Mouse (Mus musculus): ENCODE data around the gene Emp1.

The Emp1 gene

DNA sequence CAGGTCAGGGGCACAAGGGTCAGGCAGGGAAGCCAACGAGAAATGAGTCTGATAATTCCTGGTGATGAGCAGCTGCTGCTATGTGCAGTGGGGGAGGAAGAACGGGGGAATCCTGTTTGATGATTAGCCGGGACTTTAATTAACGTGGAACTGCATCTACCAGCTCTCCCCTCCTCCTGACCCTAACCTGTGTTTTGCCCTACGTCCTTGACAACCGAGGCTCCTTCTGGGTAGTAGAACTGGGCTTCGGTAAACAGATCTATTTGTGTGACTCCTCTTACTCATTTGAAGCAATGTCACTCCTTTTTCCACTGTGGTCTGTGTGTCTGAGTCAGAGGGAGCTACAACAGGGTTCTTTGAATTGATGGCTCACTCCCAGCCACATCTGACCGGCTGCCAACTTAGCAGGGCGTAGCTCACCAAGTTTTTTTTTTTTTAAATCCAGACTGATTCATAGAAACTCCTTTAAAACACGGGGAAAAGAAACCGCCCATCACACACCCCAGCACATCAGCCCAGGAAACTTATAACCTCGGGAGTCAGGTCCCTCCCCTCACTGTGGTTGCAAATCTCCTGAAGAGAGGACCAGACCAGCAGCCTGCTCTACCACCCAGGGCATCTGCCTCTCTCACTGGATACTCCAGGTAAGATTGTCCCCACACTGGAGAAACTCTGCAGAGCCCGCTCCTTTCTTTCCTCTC is at the start of gene Emp1:
Emp1 (plus strand) TSS at position 87 of the 701 bp plus-strand sequence.
- no peak for DNase-seq (ENCODE audit: extremely low read depth, low read depth, low spot score)

DNA sequence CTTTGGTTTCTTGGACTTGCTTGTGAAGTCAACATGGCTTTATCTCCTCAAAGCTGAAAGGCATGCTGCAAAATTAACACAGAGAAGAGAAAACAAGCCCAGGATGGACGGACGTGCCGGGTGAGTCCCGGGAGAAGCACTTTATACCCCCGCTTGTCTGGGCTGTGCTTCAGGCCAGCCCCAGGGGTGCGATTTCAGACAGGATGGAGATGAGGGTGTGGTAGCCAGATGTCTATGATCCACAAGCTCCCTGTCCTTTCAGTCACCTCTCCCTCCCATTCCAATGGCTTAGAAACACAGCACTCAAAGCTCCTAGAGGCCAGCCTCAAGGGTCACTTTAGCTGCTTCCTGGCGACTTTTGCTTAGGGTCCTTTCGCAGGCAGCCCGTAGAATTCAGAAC is 48.4 kb upstream of the Emp1 start:
- no peak for DNase-seq (ENCODE audit: extremely low read depth, low read depth, low spot score)

DNA sequence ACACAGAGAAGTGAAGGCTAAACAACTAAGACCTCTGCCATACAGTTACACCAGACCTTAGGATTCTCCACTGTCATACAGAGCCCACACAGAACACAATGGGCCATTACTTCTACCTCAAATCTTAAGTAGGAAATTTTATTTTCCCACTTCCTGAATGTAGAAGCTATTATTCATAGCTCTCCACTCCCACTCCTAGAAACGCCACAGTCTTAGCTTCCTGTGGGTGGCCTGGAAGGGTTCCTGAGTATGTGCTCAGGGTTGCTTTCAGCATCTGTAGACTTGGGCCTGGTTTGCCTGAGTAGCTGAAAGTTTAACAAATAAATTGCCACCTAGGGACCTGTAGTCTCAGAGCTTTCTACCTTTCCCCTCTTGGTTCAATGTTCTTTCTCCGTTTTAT is 46.2 kb upstream of the Emp1 start:
- no peak for DNase-seq (ENCODE audit: extremely low read depth, low read depth, low spot score)

DNA sequence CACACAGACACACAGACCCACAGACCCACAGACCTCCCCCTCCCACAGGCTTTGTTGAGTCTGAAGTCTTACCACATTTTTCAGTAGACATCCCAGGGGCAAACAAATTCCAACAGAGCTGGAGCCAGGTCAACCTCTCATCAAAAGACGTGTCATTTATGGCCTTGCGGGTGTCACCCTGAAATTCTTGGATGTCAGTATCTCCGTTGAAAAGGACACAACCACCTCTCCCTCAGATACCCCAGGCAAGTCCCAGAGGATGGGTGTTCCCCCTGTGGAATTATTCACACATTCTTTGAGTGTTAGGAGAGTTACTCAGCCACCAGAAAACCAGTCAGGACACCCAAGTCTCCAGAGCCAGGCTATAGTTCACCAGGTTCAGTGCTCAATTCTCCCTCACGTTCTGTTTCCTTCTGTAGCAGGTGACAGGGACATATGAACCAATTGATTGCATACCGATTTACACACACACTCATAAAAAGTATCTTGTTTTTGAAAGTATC is 42.9 kb upstream of the Emp1 start:
- DNase-seq (ENCODE audit: extremely low read depth, low read depth, low spot score): no peak

DNA sequence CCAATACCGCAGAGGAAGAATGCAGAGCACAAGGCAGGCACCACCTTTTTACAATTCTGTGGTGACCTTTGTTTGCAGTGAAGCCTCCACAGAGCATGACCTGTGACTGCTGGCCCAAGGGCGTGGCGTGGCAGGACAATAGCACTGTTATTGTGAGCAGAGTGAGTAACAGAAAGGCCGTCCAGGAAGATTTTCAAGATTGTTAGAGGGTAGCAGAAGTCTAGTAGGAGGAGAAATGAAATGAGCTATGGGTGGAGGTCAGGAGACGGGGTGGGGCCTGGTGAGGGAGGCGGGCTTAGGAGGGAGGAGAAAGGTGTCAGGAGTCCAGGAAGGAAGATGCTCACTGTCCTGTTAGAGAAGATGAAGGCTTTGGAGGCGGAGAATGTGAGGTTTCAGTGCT is 39.6 kb upstream of the Emp1 start:
- DNase-seq (ENCODE audit: extremely low read depth, low read depth, low spot score): no peak

DNA sequence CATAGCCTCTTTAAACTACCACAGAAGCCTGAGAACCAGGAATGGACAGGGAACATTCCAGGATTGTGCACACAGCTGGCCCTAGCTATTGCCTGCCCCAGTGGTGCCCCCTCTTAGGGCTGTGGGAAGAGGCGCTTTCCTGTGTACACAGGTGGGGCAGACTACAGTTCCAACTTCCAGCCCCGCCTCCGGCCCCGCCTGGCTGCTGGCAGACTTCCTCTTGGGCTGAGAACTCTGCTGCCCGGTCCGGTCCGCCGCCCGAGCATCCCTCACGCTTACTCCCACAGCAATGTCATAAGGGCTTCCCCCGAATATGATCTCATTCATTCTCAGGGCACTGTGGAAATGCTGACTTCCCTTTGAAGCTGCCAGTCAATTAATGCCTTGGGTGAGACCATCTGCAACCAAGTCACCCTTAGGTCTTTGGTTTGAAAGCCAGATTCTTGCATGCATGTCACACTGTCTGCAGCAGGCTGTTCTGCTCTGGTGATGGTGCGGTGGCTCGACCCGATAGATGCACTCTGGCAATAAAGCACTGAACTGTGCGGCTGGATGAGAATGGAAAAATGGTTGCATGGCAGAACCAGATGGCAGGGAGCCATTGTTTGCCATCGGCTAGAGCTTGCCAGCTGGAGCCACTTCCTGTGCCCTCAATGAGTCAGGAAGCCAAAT is 38.9 kb upstream of the Emp1 start:
- no peak for DNase-seq (ENCODE audit: extremely low read depth, low read depth, low spot score)

DNA sequence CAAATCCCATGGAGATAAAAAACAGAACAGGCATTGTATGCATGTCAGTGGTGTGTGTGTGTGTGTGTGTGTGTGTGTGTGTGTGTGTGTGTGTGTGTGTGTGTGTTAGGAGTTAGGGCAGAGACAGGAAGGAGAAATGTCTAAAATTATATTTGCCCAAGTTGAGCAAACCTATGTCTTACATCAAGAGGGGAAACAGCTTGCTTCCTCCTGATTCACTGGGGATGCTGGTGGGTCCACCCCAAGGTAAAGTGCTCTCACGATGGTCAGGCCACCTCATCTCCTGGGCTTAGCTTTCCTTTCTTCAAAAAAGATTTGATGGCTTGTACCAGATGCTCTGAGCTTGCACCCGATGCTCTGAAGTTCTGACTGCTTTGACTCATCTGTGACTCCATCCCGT is 38.2 kb upstream of the Emp1 start:
- DNase-seq (ENCODE audit: extremely low read depth, low read depth, low spot score): no peak

DNA sequence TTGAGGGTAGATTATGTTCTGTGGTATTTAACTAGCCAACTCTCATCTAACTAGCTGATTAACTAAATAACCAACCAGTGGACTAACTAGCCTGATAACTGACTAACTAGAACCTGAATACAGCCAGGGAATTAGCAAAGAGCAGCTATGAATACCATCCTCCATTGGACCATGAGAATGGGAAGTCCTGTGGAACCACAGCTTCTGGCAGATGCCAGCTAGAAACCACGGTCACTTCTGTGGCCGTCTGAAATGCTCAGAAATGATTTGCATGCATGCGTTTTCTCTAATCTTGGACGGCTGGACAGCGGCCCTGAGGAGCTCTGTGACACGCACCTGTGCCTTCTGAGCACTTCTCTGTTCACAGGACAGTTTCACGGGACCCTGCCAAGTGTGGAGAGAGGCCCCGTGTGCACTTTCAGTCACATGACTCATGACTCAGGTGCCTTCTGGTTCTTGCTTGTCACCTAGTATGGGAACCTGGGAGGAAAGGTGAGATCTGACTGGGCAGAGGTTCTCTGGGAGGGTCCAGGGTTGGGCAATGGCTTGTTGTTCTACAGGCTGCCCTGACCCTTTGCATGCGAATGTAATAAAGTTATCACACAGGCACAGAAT is 37.6 kb upstream of the Emp1 start:
- DNase-seq (ENCODE audit: extremely low read depth, low read depth, low spot score): no peak

DNA sequence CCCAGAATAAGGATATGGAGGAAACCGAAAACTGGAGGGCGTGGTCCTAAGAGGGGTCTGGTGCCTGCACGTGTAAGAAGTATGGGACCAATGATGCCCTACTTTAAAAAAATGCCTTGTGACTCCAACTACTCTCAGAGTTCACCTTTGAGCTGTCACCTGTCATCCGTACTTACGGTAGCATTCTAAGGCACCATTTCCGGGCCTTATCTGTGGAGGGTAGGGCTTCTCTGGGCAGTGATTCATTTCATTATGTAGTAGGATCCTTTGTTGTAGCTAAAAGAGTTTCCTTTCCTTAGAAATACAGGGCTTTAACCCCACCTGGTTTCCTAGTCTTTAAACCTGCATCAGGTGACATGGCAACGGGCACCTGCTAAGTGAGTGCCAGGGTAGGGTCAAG is 35.5 kb upstream of the Emp1 start:
- no peak for DNase-seq (ENCODE audit: extremely low read depth, low read depth, low spot score)

DNA sequence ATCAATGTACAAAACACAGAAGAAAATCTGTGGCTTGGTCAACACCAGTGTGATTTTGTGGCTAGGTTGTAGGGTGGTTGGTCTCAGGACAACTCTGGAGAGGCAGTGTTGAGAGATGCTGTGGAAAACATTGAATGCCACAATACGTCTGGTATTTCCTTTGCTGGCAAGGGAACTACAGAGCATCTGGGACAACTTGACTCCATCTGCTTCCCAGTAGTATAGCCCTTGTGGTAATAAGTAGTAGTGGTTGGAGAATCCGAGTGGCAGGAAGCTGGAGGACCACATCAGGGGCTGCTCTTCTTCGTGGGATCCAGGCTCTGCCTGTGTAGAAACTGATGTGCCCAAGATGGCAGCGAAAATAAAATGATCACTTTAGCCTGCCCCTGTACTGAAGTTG is 30.4 kb upstream of the Emp1 start:
- DNase-seq (ENCODE audit: extremely low read depth, low read depth, low spot score): no peak

DNA sequence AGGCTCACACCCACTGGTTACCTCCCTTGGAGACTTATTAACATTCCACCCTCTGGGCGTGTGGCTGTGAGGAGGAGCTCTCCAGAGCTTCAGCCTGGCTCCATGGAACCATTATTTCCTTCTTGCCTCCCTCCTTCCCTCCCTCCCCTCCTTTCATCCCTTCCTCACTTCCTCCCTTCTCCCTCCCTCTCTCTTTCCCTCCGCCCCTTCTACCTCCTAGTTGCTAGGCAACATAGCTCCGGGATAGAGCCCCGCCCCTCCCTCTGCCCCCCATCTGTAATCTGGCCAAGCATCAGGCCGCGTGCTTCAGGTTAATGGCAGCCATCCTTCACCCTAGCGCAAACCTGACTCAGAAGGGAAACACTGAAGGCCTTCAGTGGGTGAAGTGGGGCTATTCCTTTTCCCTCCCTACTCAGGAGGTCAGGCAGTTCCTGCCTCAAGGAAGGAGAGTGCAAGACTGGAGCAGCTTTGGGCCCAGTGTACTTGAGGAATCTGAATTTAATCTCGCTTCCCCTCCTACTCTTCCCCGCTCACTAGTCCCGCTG is 29.5 kb upstream of the Emp1 start:
- DNase-seq (ENCODE audit: extremely low read depth, low read depth, low spot score): no peak

DNA sequence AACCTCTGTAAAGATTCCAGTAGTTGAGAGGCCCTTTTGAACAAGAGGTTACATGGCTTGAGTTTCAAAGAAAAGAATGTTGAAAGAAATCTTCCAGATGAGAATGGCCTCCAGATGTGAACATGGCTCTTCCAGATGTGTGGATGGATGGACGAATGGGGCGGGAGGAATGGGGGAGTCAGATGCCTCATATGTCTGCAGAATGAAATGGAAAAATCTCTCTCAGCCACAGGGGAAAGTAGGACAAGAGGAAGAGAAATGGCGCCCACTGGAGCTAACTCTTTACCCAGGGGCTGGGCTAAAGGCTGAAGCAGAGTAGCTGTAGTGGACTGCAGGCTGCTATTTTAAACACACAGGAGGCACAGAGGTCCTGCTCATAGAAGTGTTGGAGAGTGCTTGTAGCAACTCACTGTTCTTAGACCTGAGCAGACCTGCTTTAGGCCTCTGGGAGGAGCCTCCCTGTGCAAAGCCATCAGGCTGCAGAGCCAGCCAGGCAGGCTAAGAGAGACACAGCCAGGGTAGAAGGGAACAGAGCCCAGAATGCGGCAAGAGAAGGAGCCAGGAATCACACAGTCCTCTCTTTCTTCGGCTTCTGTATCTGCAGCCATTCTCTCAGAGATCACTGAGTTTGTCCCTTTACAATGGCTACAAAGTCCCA is 28.2 kb upstream of the Emp1 start:
- peak; percentile 43 for DNase-seq (ENCODE audit: extremely low read depth, low read depth, low spot score)

DNA sequence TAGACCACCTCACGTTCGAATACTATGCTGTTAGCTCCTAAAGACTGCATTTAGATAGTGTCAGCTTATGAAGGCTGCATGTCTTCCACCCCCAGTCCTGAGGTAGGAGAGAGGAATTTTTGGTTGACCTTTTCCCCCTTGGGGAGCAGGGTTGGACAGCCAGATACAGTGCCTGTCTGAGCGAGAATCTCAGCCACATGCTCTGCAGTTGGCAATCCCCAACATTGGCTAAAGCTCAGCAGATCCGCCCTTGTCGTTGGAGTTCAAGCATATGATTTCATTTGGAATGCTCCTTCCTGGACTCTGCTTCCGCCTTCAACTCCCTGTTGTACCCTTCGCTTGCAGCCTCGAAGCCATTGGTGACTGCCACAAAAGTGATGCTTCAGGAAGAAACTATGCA is 26.0 kb upstream of the Emp1 start:
- DNase-seq (ENCODE audit: extremely low read depth, low read depth, low spot score): no peak

DNA sequence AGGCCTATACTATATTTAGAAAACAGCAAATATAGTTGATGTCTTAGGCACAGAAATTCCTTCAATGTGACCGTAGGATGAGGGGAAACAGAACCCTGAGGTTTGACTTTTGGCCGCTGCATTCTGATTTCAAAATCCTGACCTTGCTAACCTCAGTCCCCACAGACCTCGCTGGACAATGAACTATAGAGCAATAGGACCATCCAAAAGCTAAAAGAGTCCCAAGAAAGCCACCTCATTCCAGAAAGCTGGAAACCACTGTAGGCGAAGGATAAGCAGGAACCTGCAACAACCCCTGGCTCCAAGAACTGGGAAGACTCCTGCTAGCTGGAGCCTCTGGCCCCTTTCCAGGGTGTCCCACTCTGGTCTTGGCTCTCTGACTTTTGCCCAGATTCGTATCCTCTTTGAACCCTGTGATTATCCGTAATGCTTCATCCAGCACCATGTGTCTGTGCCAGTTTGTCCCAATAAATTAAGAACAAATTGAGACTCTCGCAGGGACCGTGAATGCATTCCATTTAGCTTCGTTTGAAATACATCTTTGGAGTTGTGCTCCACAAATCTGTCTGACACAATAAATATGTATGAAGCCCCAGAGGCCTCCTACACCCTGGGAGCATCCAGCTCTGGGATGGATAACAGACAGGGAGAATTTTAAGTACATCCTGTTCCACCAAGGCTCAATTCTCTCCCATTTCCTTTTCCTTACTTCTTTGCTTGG is 21.8 kb upstream of the Emp1 start:
- DNase-seq (ENCODE audit: extremely low read depth, low read depth, low spot score): no peak

DNA sequence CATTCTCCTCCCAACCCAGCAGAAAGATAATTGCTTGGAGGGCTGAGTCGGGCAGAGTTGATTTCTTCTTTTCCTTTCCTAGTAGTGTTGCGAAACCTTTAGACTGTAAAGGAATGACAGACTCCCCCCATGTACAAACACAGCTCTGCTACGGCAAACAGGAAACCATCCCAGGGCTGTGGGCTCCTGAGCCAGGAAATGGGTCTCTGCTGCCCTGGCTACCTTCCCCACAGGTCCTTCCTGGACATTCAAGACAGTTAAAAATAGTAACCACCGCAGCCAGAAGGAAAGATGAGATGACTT is 21.3 kb upstream of the Emp1 start:
- DNase-seq (ENCODE audit: extremely low read depth, low read depth, low spot score): no peak

DNA sequence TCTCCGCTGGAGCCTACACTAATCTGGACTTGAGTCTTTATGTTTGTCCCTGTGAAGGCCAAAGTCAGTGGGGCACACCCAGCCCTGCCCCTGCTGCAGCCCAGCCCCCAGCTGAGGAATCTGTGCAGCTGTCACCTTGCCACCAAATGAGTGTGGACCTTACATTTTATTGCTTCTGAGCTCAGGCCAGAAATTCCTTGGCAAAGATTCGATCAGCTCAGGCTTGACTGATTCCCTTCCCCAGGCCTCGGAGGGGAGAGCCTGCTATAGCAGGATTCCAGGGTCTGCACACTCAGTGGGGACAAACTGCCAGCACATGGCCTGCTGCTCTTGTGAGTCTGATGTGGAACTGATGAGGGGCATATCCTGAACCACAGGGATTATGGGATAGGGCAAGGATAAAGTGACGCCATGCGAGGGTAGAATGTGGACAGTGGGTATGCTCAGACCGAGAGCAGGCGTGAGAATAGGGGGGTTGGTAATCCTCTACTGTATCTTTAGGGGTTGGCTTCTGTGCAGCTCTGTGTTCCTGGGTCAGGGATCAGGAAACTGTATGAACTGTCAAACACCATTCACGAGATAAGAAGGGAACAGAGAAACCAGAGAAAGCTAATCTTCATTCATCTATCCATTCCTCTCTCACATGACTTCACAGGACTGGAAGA is 10.6 kb upstream of the Emp1 start:
- no peak for DNase-seq (ENCODE audit: extremely low read depth, low read depth, low spot score)

DNA sequence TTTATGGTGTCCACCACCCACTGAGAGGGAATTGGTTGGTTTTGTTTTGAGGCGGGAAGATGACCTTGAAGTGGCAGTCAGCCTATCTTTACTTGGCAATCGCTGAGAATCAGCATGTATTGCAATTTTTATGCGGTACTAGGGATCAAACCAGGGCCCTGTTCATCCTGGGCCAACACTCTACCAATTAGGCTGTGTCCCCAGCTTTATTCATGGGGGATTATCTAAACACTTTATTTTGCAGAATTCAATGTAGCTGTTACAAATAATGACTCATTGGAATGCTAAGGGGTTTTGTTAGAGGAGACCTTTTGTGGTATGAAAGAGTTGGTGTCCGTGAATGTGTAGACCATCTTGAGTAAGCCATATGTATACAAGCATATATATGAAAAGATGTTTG is 9.8 kb upstream of the Emp1 start:
- no peak for DNase-seq (ENCODE audit: extremely low read depth, low read depth, low spot score)

DNA sequence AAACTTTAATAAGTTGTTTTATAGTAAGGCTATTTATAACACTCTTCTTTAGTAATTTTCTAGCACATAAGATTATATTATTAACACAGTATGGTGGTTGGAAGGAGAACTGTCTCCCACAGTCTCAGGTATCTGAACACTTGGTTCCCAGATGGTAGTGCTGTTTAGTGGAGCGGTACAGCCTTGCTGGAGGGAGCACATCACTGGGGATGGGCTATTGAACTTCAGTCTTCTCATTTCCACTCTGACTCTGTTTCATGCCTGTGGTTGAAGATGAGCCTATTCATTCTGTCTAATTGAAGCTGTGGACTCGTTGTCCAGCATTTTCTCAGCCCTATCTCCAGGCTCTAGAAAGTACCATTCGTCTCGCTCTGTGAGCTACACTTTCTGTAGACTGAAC is 7.4 kb upstream of the Emp1 start:
- DNase-seq (ENCODE audit: extremely low read depth, low read depth, low spot score): no peak

DNA sequence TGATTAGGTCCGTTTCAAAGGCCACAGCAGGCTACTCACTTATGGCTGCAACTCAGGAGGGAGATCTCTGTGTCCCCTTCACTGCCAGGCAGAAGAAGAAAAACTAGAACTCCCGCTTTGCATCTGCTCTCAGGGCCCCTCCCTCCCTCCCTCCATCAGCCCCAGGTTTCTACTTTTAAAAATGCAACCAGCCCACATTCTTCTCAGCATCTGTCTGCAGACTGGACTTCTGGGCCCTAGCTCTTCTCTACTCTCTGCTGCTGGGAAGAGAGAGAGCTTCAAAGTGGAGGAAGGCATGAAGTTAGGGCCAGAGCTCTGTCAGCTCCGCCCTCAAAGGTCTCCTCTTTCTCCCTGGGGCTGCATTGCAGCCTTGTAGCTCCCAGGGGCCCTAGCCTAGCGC is 2.0 kb upstream of the Emp1 start:
- DNase-seq (ENCODE audit: extremely low read depth, low read depth, low spot score): no peak

DNA sequence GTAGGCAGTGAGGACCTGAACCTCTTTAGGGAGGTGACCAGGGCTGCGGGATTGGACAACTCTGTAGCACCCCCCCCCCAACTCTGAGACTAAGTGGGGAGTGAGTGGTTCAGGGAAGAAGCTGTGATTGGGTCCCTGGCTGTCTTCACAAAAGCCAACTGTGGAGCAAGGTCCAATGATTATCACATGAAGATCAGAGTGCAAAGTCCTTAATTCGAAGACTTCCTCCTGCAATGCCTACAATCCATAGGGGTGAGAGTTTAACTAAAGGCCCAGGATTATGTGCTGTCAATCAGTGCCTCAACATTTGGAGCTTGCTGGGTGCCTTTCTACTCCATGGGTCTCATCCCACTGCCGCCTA is 267 bp upstream of the Emp1 start:
- no peak for DNase-seq (ENCODE audit: extremely low read depth, low read depth, low spot score)

Measured in fat pad, adult 2 months (tissue).